Mouse (Mus musculus) heart, adult 2 months (tissue): ENCODE data around the gene Trpd52l3.

Source experiments
- CTCF ChIP-seq: fragments of 200-600 bp; IDR thresholded peaks from 2 replicates; pipeline ENCODE4 v1.8.1; 2022; ENCODE audit warnings: antibody characterized with exemption, mild to moderate bottlenecking, moderate library complexity
- EP300 ChIP-seq: fragments of 200-500 bp; IDR thresholded peaks from 2 replicates; pipeline ENCODE4 v1.6.1; 2011; ENCODE audit warnings: low read depth, low read length, control low read depth; ENCODE audit not compliant: insufficient read depth

DNA sequence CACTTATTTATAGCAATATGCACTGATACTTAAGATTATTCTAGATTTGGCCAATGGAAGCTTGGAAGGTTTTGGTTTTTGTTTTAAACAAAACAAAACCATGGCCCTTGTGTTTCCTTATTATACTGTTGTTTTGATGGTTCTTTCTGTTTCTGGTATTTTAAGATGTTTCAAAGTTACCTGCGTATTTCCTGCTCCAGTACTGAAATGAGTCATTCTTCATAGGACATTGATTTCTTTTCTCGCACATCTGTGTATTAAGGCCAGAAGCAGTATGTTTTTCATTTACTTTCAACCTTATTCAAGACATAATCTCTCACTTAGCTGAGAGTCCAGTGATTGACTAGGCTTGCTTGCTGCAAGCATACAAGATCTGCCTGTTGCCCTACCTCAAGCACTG, 40.1 kb downstream of the Trpd52l3 start:
- no peak for TF ChIP-seq EP300
- TF ChIP-seq CTCF, result no peak
